Mouse (Mus musculus) hindbrain, embryonic 11.5 days (tissue): ENCODE measurements around the gene Prickle2. TPM values are rescaled to one million over a fixed set of nuclear protein-coding genes. Genes with fewer than 3 reads are reported as not detected.

Experiments
- ATAC-seq: fragments of 200-750 bp; cut with Nextera tagmentation; 2 replicates; pipeline ENCODE4 v1.8.0; 2017; ENCODE audit warnings: mild to moderate bottlenecking, moderate TSS enrichment, moderate library complexity; ENCODE audit not compliant: low FRiP score
- DNase-seq: peaks from one replicate; pipeline ENCODE4 v3.0.0-alpha.2; 2015; ENCODE audit warnings: low spot score
- H3K27ac ChIP-seq: fragments of 300-500 bp; sonication (generic); 2 replicates; pipeline ENCODE4 v1.5.1; 2014; ENCODE audit warnings: mild to moderate bottlenecking, low read depth, low read length
- H3K27me3 ChIP-seq: fragments of 300-500 bp; sonication (generic); 2 replicates; pipeline ENCODE4 v1.6.1; 2014; ENCODE audit warnings: mild to moderate bottlenecking, low read length, moderate library complexity, mixed read lengths; ENCODE audit not compliant: control insufficient read depth, insufficient read depth
- H3K36me3 ChIP-seq: fragments of 300-500 bp; sonication (generic); 2 replicates; pipeline ENCODE4 v1.6.1; 2014; ENCODE audit warnings: mild to moderate bottlenecking, low read length, moderate library complexity, mixed read lengths; ENCODE audit not compliant: control insufficient read depth, insufficient read depth
- H3K4me1 ChIP-seq: fragments of 300-500 bp; sonication (generic); replicated peaks from 2 replicates; pipeline ENCODE4 v1.6.1; 2014; ENCODE audit warnings: low read length, mixed read lengths; ENCODE audit not compliant: control insufficient read depth, insufficient read depth
- H3K4me2 ChIP-seq: fragments of 300-500 bp; sonication (generic); replicated peaks from 2 replicates; pipeline ENCODE4 v1.6.1; 2014; ENCODE audit warnings: mild to moderate bottlenecking, low read depth, low read length
- H3K4me3 ChIP-seq: fragments of 300-500 bp; sonication (generic); 2 replicates; pipeline ENCODE4 v1.5.1; 2014; ENCODE audit warnings: low read depth, low read length
- H3K9ac ChIP-seq: fragments of 300-500 bp; sonication (generic); 2 replicates; pipeline ENCODE4 v1.6.1; 2014; ENCODE audit warnings: low read depth, low read length
- H3K9me3 ChIP-seq: fragments of 300-500 bp; sonication (generic); 2 replicates; pipeline ENCODE4 v1.6.1; 2016; ENCODE audit warnings: low read length; ENCODE audit not compliant: control insufficient read depth
- WGBS: fragments of 180-500 bp; shearing (Covaris S2); extraction: QIAGEN DNeasy Blood & Tissue Kit; methylation state at CpG from one replicate; pipeline ENCODE4 v1.1.7; 2014; 5-methylcytosine and 5-hydroxymethylcytosine counted together
- polyA plus RNA-seq: library from polyadenylated mRNA; unstranded; fragments of >200 nt; fragmentation: Nextera tagmentation; extraction: Ambion mirVana; gene quantifications from 2 replicates; pipeline ENCODE4 v1.2.1, GENCODE M21; 2014

Prickle2 gene
- polyA plus RNA-seq, 1 experiment from 2014 or later: 10.0 TPM

DNA sequence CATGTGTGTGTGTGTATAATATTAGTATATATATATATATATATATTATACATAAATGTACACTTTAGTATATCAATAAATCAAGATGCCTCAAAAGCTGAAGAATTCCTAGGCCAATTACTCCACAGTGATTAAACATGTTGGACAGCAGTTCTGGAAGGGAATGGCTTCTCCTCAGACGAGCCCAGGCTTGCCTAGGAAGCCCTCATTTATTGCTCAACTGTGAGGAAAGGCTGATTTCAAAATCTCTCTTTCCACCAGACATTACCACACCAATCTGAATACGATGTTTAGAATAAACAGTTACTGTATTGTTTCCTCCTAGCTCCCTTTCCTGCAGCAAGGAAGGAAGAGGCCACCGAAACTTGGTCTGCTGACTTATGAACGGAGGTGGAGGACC, 152.9 kb downstream of the Prickle2 start:
- H3K4me1 ChIP-seq: no peaks in the 10 kb centered on the region
- H3K9me3 ChIP-seq: no peaks in the 10 kb centered on the region
- H3K4me2 ChIP-seq: no peak overlapping the region
- H3K9ac ChIP-seq: no peak overlapping the region
- 92% methylated on average over 4 of the region's 4 CpGs for WGBS
- ATAC-seq: no peak
- H3K36me3 ChIP-seq: no peaks in the 10 kb centered on the region
- H3K4me3 ChIP-seq: no peak overlapping the region
- no peak for DNase-seq
- H3K27me3 ChIP-seq: no peaks in the 10 kb centered on the region
- no peak overlapping the region for H3K27ac ChIP-seq

DNA sequence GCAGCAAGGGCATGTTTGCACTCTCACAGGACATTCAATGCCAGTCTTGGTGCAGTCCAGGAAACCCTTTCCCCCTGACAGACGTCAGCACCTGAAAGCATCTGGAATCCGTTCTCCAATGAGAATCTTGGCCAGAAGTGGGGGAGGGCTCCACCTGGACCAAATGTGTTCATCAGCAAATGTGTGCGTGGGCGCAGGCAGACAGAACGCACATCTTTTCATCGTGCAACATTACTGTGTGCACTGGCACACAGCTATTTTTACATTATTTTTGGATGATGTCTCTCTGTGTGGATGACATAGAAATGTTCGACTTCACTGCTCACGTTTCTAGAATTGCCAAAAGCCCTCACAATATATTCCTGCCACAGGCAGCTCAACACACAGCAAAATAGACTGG, 156.7 kb downstream of the Prickle2 start:
- 87% methylated on average over 8 of the region's 8 CpGs for WGBS
- H3K36me3 ChIP-seq: no peaks in the 10 kb centered on the region
- no peak overlapping the region for H3K4me3 ChIP-seq
- ATAC-seq: no peak
- H3K9me3 ChIP-seq: no peaks in the 10 kb centered on the region
- no peak overlapping the region for H3K9ac ChIP-seq
- H3K4me2 ChIP-seq: no peak overlapping the region
- no peaks in the 10 kb centered on the region for H3K4me1 ChIP-seq
- no peaks in the 10 kb centered on the region for H3K27me3 ChIP-seq
- DNase-seq: no peak
- H3K27ac ChIP-seq: no peak overlapping the region

DNA sequence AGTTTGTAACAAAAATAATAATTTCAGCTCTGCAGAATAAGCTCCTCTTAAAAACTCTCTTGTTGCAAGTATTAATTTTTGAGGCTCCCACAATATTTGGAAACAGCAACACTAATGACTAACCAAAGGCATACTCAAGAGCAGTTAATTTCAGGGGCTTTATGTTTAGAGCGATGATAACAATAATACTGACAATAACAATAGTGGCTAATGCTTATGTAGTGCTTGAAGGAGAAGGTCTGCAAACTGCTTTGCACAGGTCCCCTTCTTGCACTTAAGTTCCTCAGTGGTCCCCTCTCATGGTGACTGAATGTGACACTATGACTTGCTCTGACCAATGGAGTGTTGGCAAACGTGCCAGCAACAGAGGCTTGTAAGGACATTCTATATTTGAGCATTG, 160.8 kb downstream of the Prickle2 start:
- 85% methylated on average over 2 of the region's 2 CpGs for WGBS
- H3K27ac ChIP-seq: no peak overlapping the region
- H3K4me2 ChIP-seq: no peak overlapping the region
- H3K36me3 ChIP-seq: no peaks in the 10 kb centered on the region
- H3K9ac ChIP-seq: no peak overlapping the region
- ATAC-seq (no peak), DNase-seq (no peak)
- H3K4me3 ChIP-seq: no peak overlapping the region
- no peaks in the 10 kb centered on the region for H3K4me1 ChIP-seq
- no peaks in the 10 kb centered on the region for H3K27me3 ChIP-seq
- H3K9me3 ChIP-seq: no peaks in the 10 kb centered on the region

DNA sequence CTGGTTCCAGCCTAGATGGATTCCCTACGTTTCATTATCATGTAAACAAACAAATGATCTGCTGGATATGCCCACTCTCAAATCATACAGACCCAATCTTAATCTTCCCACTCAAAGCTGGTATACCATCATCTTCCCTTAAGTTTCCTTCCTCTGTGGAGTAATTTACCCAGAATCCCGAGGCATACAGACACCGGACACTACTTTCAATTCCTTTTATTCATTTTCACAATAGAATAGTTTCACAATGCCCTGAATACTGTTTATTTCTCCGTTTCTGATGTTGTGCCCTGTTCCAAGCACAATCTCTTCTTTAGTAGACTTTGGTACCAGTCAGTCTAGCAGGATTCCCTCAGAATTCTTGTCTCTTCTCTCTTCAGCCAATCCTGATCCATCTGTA, 162.1 kb downstream of the Prickle2 start:
- no peak overlapping the region for H3K9ac ChIP-seq
- H3K4me1 ChIP-seq: no peaks in the 10 kb centered on the region
- ATAC-seq (no peak), DNase-seq (no peak)
- no peak overlapping the region for H3K4me3 ChIP-seq
- no peaks in the 10 kb centered on the region for H3K36me3 ChIP-seq
- H3K27ac ChIP-seq: no peak overlapping the region
- no peak overlapping the region for H3K4me2 ChIP-seq
- H3K27me3 ChIP-seq: no peaks in the 10 kb centered on the region
- no peaks in the 10 kb centered on the region for H3K9me3 ChIP-seq
- 85% methylated on average over 4 of the region's 4 CpGs for WGBS

DNA sequence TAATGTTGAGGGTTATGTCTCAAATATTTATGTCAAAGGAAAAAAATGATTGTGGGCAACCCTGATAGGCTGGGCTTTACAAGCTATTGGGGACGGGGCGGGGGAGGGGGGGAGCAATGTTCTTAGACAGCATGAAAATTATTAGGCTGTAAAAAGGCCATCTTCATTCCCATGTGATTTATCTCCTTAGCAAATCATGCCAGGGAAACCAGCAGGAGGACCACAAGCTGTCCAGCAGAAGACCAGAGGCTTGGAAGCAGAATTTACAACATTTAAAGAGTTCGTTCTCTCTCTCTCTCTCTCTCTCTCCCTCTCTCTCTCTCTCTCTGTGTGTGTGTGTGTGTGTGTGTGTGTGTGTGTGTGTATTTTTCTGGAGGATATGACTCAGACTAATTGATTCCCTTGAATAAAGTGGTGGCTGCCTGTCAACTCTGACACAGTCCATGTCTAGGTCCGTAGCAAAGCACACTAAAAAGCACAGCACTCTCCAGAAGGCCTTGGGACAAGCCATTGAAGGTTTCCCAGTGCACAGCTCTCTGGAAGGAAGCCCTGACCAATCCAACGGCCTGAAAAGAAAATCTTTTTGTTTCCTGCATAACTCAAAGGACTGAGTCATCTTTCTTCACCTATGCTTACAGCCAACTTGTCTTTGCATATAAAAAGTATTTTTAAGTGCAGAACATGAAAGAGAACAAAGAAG, 163.4 kb downstream of the Prickle2 start:
- WGBS: 79% methylated on average over 5 of the region's 5 CpGs
- H3K9me3 ChIP-seq: no peaks in the 10 kb centered on the region
- H3K4me2 ChIP-seq: no peak overlapping the region
- ATAC-seq (no peak), DNase-seq (no peak)
- H3K27ac ChIP-seq: no peak overlapping the region
- no peaks in the 10 kb centered on the region for H3K27me3 ChIP-seq
- no peaks in the 10 kb centered on the region for H3K36me3 ChIP-seq
- H3K4me1 ChIP-seq: no peaks in the 10 kb centered on the region
- no peak overlapping the region for H3K4me3 ChIP-seq
- H3K9ac ChIP-seq: no peak overlapping the region

DNA sequence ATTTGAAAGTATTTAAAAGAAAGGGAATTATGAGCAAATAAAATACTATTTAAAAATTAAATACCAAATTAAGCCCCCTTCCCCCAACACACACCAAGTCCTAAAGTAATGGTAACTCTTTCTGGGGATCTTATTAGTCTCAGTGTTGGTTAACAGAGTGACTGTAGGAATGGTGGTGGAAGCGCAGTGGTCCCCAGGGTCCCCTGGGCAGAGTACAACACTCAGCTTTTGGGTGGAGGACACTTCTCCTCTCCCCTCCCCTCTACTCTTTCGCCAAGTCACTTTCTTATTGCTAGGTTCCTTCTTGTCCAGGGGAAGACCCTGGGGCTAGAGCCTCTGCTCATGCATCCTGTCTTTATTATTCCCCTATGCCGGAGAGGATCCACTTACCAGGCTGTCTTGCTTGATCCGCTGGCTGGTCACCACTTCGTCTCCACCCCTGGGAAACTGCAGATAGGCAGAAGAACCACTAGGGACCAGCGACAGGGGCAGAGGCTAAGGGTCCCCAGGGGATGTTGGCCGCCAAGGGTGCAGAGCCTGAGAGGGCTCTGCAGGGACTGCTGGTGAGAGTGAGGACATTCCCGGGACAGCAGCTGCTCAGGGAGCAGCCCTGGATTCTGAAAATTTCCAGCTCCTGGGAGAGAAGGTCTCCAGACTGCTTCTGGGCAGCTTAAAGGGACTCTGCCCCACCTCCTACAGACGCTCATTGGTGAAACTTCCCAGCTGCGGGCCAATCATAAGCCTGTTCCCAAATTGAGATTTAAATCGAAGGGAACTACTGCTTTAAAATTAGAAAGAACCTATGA, 171.5 kb downstream of the Prickle2 start:
- H3K27ac ChIP-seq: no peak overlapping the region
- ATAC-seq: no peak
- H3K4me1 ChIP-seq: no peaks in the 10 kb centered on the region; the same call in 1 of the 2 replicates
- H3K9ac ChIP-seq: peak overlapping the region; percentile 12; the same call in 1 of the 2 replicates
- H3K9me3 ChIP-seq: no peaks in the 10 kb centered on the region
- WGBS: 13% methylated on average over 11 of the region's 11 CpGs
- H3K36me3 ChIP-seq: no peaks in the 10 kb centered on the region
- H3K4me3 ChIP-seq: peak overlapping the region; percentile 6; the same call in 1 of the 2 replicates
- peak overlapping the region; percentile 39 for H3K4me2 ChIP-seq
- no peaks in the 10 kb centered on the region for H3K27me3 ChIP-seq
- peak; percentile 31 for DNase-seq

DNA sequence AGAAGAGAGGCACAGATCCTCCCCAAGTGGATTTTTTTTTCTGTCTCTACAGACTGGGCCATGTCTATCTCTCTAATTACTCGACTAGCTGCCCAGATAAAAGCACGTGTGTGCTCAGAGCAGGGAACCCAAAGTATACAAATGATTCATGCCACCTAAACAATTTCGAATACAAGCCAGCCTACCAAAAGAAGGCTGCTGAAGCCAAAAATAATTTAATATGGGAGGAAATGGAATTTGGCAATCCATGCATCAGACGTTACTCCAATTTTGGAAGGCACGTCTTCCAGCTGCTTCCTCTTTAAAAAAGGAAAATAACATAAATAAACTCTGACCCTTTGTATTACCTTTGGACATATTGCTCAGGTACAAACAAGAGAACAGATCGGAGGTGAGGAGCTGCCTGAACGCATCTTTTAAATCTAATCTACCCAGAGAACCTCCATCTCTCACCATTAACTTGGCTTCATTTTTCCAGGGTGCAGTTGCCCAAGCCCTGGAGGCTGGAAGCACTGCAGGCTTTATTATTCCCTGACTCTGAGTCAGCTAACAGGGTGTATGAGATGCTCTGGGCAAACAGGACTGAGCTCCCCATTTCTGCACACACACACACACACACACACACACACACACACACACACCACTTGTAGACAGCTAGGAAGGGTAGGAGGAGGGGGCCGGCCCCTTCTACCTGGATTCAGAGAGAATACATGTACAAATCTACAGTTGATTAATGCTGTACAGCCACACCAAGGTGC, 172.5 kb downstream of the Prickle2 start:
- no peaks in the 10 kb centered on the region for H3K36me3 ChIP-seq
- H3K27ac ChIP-seq: no peak overlapping the region
- H3K4me2 ChIP-seq: no peak overlapping the region
- H3K9me3 ChIP-seq: no peaks in the 10 kb centered on the region
- H3K4me3 ChIP-seq: no peak overlapping the region
- 88% methylated on average over 8 of the region's 8 CpGs for WGBS
- H3K4me1 ChIP-seq: no peaks in the 10 kb centered on the region; the same call in 1 of the 2 replicates
- no peak for ATAC-seq
- H3K27me3 ChIP-seq: no peaks in the 10 kb centered on the region
- no peak overlapping the region for H3K9ac ChIP-seq
- no peak for DNase-seq

DNA sequence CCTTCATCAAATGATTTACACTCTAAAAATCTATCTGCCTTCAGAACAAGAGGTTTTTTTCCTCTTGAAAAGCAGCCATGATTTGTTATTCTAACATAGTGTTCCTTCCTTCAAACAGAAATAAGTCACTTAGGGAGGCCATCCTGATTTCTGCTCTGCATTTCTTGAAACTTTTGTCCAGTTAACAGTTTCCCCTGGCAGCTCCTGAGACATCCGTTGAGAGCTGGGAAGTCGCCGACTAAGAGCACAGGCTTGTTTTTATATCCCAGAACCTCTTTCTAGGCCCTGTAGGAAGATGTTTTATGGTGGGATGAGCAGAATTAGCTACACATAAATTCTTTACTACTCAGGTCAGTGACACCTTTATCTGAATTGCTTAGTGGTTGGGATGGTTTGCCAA, 173.1 kb downstream of the Prickle2 start:
- no peaks in the 10 kb centered on the region for H3K36me3 ChIP-seq
- ATAC-seq: no peak
- H3K4me3 ChIP-seq: no peak overlapping the region
- H3K27ac ChIP-seq: no peak overlapping the region
- 85% methylated on average over 3 of the region's 3 CpGs for WGBS
- H3K9ac ChIP-seq: no peak overlapping the region
- no peaks in the 10 kb centered on the region for H3K27me3 ChIP-seq
- no peaks in the 10 kb centered on the region for H3K9me3 ChIP-seq
- H3K4me1 ChIP-seq: no peaks in the 10 kb centered on the region; the same call in 1 of the 2 replicates
- no peak for DNase-seq
- H3K4me2 ChIP-seq: no peak overlapping the region
